Mouse (Mus musculus) NIH3T3 (cell line): ENCODE data around the gene Ccdc69.

Experiments
- DNase-seq: peaks from one replicate; pipeline ENCODE4 v3.0.0-alpha.2; 2012; ENCODE audit warnings: low read depth

Ccdc69 gene

DNA sequence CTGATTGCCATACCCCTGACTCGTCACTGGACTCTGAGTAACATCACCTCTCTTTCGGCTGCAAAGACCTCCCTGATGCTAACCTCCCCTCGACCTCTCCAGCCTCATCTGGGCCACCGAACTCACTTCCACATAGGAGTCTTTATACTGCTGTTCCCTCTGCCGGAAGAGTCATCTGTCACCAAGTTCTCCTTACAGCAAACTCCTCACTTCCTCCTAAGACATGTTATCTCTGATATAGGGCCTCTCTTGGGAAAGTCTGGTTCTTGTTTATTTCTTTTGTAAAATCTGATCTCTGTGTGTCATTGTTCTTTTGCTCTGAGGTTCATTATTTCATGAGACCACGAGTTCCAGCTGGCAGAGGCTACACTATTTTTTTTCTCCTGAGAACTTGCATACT is 69.7 kb downstream of the Ccdc69 start:
- no peak for DNase-seq

GRCm38 (mm10) chr11:55005684-55006083 is 72.2 kb downstream of the Ccdc69 start:
- no peak for DNase-seq

DNA sequence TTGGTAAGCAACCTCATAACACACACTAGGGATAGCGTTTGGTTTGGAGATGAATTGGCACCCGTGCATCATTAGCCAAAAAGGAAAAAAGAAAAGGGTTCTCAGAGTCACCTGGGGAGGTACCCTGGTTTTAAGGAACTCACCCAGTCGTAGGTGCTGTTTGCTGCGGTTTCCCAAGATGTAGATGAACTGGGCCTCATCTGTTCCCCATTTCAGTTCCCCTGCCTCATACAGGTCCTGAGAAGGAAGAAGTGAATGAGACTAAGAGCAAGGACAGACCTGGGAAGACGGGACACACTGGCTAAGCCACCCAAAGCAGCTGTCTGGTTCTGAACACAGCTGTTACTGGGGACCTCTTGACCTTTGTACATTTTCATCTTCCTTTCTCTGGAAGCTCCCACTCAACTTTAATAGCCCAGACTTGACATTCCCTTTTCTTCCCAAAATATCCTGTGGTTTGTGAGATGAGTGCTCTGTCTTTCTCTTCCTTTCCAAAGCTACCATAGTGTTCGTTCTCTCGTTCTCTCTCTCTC is 72.9 kb downstream of the Ccdc69 start:
- DNase-seq = no peak
